Mouse (Mus musculus): Measurements from ENCODE around the gene Grin2a.

Grin2a gene

GRCm38 (mm10) chr16:9752600-9752999 lies 242.8 kb downstream of the Grin2a start:
- DNase-seq (ENCODE audit: low spot score in 2 of 2), result no peak

- no peak for DNase-seq (ENCODE audit: low spot score in 2 of 2)
These were observed 244.3 kb downstream of the Grin2a start for GRCm38 (mm10) chr16:9751045-9751569.

GRCm38 (mm10) chr16:9749661-9750060 lies 245.7 kb downstream of the Grin2a start:
- DNase-seq (ENCODE audit: low spot score in 2 of 2), result no peak

GRCm38 (mm10) chr16:9742443-9742842 lies 252.9 kb downstream of the Grin2a start:
- no peak for DNase-seq (ENCODE audit: low spot score in 2 of 2)

GRCm38 (mm10) chr16:9738679-9739078 lies 256.7 kb downstream of the Grin2a start:
- DNase-seq (ENCODE audit: low spot score in 2 of 2), result no peak

GRCm38 (mm10) chr16:9737131-9737530 lies 258.2 kb downstream of the Grin2a start:
- no peak for DNase-seq (ENCODE audit: low spot score in 2 of 2)

- no peak for DNase-seq (ENCODE audit: low spot score in 2 of 2)
These were observed 259.8 kb downstream of the Grin2a start for GRCm38 (mm10) chr16:9735365-9736080.

- no peak for DNase-seq (ENCODE audit: low spot score in 2 of 2)
These were observed 267.8 kb downstream of the Grin2a start for GRCm38 (mm10) chr16:9727603-9728002.

- no peak for DNase-seq (ENCODE audit: low spot score in 2 of 2)
These were observed 269.7 kb downstream of the Grin2a start for GRCm38 (mm10) chr16:9725578-9726113.

GRCm38 (mm10) chr16:9711398-9711797 lies 284.0 kb downstream of the Grin2a start:
- DNase-seq (ENCODE audit: low spot score in 2 of 2), result no peak

- no peak for DNase-seq (ENCODE audit: low spot score in 2 of 2)
These were observed 285.4 kb downstream of the Grin2a start for GRCm38 (mm10) chr16:9709921-9710320.

- no peak for DNase-seq (ENCODE audit: low spot score in 2 of 2)
These were observed 298.2 kb downstream of the Grin2a start for GRCm38 (mm10) chr16:9697141-9697540.

- DNase-seq (ENCODE audit: low spot score in 2 of 2), result no peak
These were observed 301.3 kb downstream of the Grin2a start for GRCm38 (mm10) chr16:9694081-9694480.

- DNase-seq (ENCODE audit: low spot score in 2 of 2), result no peak
These were observed 306.7 kb downstream of the Grin2a start for GRCm38 (mm10) chr16:9688523-9689140.

GRCm38 (mm10) chr16:9680572-9680971 lies 314.8 kb downstream of the Grin2a start:
- DNase-seq (ENCODE audit: low spot score in 2 of 2), result no peak

- DNase-seq (ENCODE audit: low spot score in 2 of 2), result no peak
These were observed 315.4 kb downstream of the Grin2a start for GRCm38 (mm10) chr16:9679994-9680393.

GRCm38 (mm10) chr16:9678750-9679149 lies 316.6 kb downstream of the Grin2a start:
- no peak for DNase-seq (ENCODE audit: low spot score in 2 of 2)

GRCm38 (mm10) chr16:9672390-9672789 lies 323.0 kb downstream of the Grin2a start:
- DNase-seq (ENCODE audit: low spot score in 2 of 2), result no peak

GRCm38 (mm10) chr16:9671222-9671621 lies 324.1 kb downstream of the Grin2a start:
- DNase-seq (ENCODE audit: low spot score in 2 of 2), result no peak

GRCm38 (mm10) chr16:9670750-9671161 lies 324.6 kb downstream of the Grin2a start:
- DNase-seq (ENCODE audit: low spot score in 2 of 2), result no peak

- DNase-seq (ENCODE audit: low spot score in 2 of 2), result no peak
These were observed 329.5 kb downstream of the Grin2a start for GRCm38 (mm10) chr16:9665896-9666295.

- DNase-seq (ENCODE audit: low spot score in 2 of 2), result no peak
These were observed 331.3 kb downstream of the Grin2a start for GRCm38 (mm10) chr16:9664060-9664459.

- no peak for DNase-seq (ENCODE audit: low spot score in 2 of 2)
These were observed 331.9 kb downstream of the Grin2a start for GRCm38 (mm10) chr16:9663508-9663907.
